Comparison of ENCODE assay signal across 8 mouse cellular contexts in genomic region chr11:100938112-100938511, GRCm38 (mm10). TPM values are rescaled to one million over a fixed set of nuclear protein-coding genes. Genes with fewer than 3 reads are reported as not detected.
DNase-seq lines count a peak whose midpoint lies in the region; ATAC-seq lines count a peak whose summit lies in the region.

No protein-coding gene starts in this region.

- no peak overlapping the region for H3K4me2 ChIP-seq in forebrain, embryonic 11.5 days (ENCODE audit: low read depth, low read length, severe bottlenecking)

- H3K27me3 ChIP-seq in forebrain, embryonic 10.5 days (ENCODE audit: poor library complexity, severe bottlenecking), result peaks cover 11% of the 10 kb centered on the region
- no peaks in the 10 kb centered on the region for H3K27me3 ChIP-seq in forebrain, embryonic 11.5 days (ENCODE audit: control insufficient read depth, insufficient read depth, low read length)
- H3K27me3 ChIP-seq in megakaryocyte, embryonic 14.5 days (replicated peaks), result no peaks in the 10 kb centered on the region

- no peak overlapping the region for H3K9ac ChIP-seq in forebrain, embryonic 11.5 days (ENCODE audit: low read length)

- H3K27ac ChIP-seq in forebrain, embryonic 10.5 days, result no peak overlapping the region
- H3K27ac ChIP-seq in forebrain, embryonic 11.5 days (ENCODE audit: low read depth, low read length), result no peak overlapping the region

- H3K4me1 ChIP-seq in forebrain, embryonic 10.5 days, result peaks cover 27% of the 10 kb centered on the region
- no peaks in the 10 kb centered on the region; the same call in 1 of the 2 replicates for H3K4me1 ChIP-seq in forebrain, embryonic 11.5 days (replicated peaks; ENCODE audit: control insufficient read depth, insufficient read depth, low read length)
- H3K4me1 ChIP-seq in megakaryocyte, embryonic 14.5 days, result peaks cover 66% of the 10 kb centered on the region

- ATAC-seq in forebrain, embryonic 11.5 days (replicated peaks; ENCODE audit: low FRiP score), result no peak

- 43% methylated on average over 5 of the region's 5 CpGs for WGBS in forebrain, embryonic 10.5 days
- 32% methylated on average over 5 of the region's 5 CpGs for WGBS in forebrain, embryonic 11.5 days

- H3K36me3 ChIP-seq in forebrain, embryonic 10.5 days (replicated peaks), result no peaks in the 10 kb centered on the region
- no peaks in the 10 kb centered on the region for H3K36me3 ChIP-seq in forebrain, embryonic 11.5 days (ENCODE audit: control insufficient read depth, insufficient read depth, low read length)
- peaks cover 32% of the 10 kb centered on the region for H3K36me3 ChIP-seq in megakaryocyte, embryonic 14.5 days (replicated peaks; ENCODE audit: low read length)

- no peaks in the 10 kb centered on the region for H3K9me3 ChIP-seq in forebrain, embryonic 10.5 days
- H3K9me3 ChIP-seq in forebrain, embryonic 11.5 days (ENCODE audit: control insufficient read depth, low read length), result no peaks in the 10 kb centered on the region
- no peaks in the 10 kb centered on the region for H3K9me3 ChIP-seq in megakaryocyte, embryonic 14.5 days

- DNase-seq in forebrain, embryonic 10.5 days (ENCODE audit: extremely low spot score, low spot score), result no peak
- DNase-seq in forebrain, embryonic 11.5 days (ENCODE audit: low spot score), result no peak
- DNase-seq in Muller cell, postnatal 12 days (ENCODE audit: inconsistent ontology term), result peak; percentile 74
- DNase-seq in heart, adult 8-10 months (ENCODE audit: low spot score), result peak; percentile 73
- DNase-seq in kidney, postnatal 14 days, result peak; percentile 41
- DNase-seq in right cerebral cortex, postnatal 36 days (ENCODE audit: low spot score in 2 of 2), result no peak
- DNase-seq in gastrocnemius, postnatal 10 days, result no peak

- peak overlapping the region; percentile 83 for H3K4me3 ChIP-seq in forebrain, embryonic 10.5 days
- no peak overlapping the region for H3K4me3 ChIP-seq in forebrain, embryonic 11.5 days (ENCODE audit: low read depth, low read length)
- H3K4me3 ChIP-seq in megakaryocyte, embryonic 14.5 days (replicated peaks), result peak overlapping the region; percentile 100

RNA-seq across cellular contexts. Expression of gene Stat3, which starts 1.2 kb away (rescaled TPM):
- polyA plus RNA-seq in forebrain, embryonic 10.5 days (2016; fragmentation: Nextera tagmentation; extraction: Ambion mirVana), result 15.0 and 15.6 TPM in 2 replicates
- 26.2 and 27.8 TPM in 2 replicates for polyA plus RNA-seq in forebrain, embryonic 11.5 days (2014; fragmentation: Nextera tagmentation; extraction: Ambion mirVana)
- total RNA-seq in heart, adult 8-10 months (2022), result 100 to 1,000 TPM in 1 of 4 experiments, 10 to 100 TPM in 3; 76.6 to 108 (median 91.0) TPM
- polyA plus RNA-seq in megakaryocyte, embryonic 14.5 days (2012; ENCODE audit: insufficient read depth, low replicate concordance), result 63.3 and 82.6 TPM in 2 replicates
- total RNA-seq in gastrocnemius, postnatal 10 days (2021), result 10 to 100 TPM; 49.1 to 56.7 TPM

RNA-seq across cellular contexts. Expression of gene Cavin1, which starts 32.6 kb away (rescaled TPM):
- polyA plus RNA-seq in forebrain, embryonic 10.5 days (2016; fragmentation: Nextera tagmentation; extraction: Ambion mirVana), result 16.1 and 16.6 TPM in 2 replicates
- 11.8 and 14.2 TPM in 2 replicates for polyA plus RNA-seq in forebrain, embryonic 11.5 days (2014; fragmentation: Nextera tagmentation; extraction: Ambion mirVana)
- total RNA-seq in heart, adult 8-10 months (2022), result 100 to 1,000 TPM; 190 to 247 (median 212) TPM
- polyA plus RNA-seq in megakaryocyte, embryonic 14.5 days (2012; ENCODE audit: insufficient read depth, low replicate concordance), result 24.1 and 43.9 TPM in 2 replicates
- total RNA-seq in gastrocnemius, postnatal 10 days (2021), result 100 to 1,000 TPM; 279 to 309 TPM

Comparison
In these comparisons a context has a peak if more than half of its experiments do, and no peak if none do; other contexts are left out.
1. DNase-seq: peak in Muller cell, postnatal 12 days (single experiment), heart, adult 8-10 months (single experiment) and kidney, postnatal 14 days (single experiment); none in forebrain, embryonic 10.5 days (single experiment), forebrain, embryonic 11.5 days (single experiment), right cerebral cortex, postnatal 36 days (0 of 2) and gastrocnemius, postnatal 10 days (single experiment).